Mouse (Mus musculus): Measurements from ENCODE around the gene Olfr452. TPM values are rescaled to one million over a fixed set of nuclear protein-coding genes. Genes with fewer than 3 reads are reported as not detected.

Olfr452 gene
- not detected in 2 replicates for polyA plus RNA-seq (2012; rRNA removed)

DNA sequence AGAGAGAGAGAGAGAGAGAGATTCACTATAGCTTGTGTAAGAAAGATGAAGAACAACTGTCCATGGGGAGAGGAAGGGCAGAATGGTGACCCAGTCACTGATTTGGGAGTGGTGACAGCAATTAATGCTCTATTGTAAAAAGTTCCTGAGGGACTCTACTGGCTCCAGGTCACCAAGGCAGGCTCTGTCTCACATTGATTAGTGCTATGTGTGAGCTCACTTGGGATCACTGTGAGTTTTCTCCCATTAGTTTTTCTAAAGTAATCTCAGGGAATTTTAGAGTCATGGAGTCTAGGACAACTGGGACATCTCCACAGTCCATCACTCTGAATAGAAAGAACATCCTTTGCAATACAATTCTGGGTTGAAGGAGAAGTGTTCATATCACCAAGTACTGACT, at the start of gene Olfr452:
Gene Olfr452, plus strand, starts transcription at position 301 of the 400 bp plus-strand sequence.
- H3K27ac ChIP-seq (ENCODE audit: insufficient read depth, low read depth, low read length): no peak within 1 kb of the TSS
- no peaks in the 10 kb centered on the region for H3K4me1 ChIP-seq (ENCODE audit: control insufficient read depth, insufficient read depth, low read length)
- TF ChIP-seq CTCF (conservative IDR thresholded peaks at IDR 0.05; ENCODE audit: insufficient read depth, insufficient read length, low read depth, low read length) (no peak), POLR2A (IDR thresholded peaks at IDR 0.05; ENCODE audit: low read depth, low read length) (no peak)
- no peak for DNase-seq
- no peaks in the 10 kb centered on the region for H3K27me3 ChIP-seq (replicated peaks; ENCODE audit: control insufficient read depth, insufficient read depth, low read length)
- H3K36me3 ChIP-seq (ENCODE audit: control insufficient read depth, insufficient read depth, low read length): no peaks in the 10 kb centered on the region
- no peak within 1 kb of the TSS for H3K4me3 ChIP-seq (ENCODE audit: insufficient read depth, low read depth, low read length)

DNA sequence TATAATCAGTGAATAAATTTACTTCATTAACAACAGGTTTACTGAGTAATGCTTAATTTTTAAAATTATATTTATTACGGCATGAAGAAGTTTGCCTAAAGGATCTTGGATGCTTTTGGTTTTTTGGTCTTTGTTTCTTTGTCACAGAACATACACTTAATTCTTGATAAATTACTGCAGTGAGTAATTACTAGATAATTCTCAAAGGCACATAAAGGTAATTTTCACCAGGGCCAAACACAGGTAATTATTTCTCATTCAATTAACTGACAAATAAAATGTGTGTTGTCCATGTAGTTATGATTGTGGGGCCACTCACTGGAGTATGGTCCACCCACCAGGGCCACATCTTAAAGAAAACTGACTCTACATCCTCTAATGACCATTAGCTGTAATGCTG, 45.8 kb upstream of the Olfr452 start, which contains the start of gene Olfr453:
Gene Olfr453, plus strand, starts transcription at position 301 of the 400 bp plus-strand sequence.
- Histone ChIP-seq H3K4me3 (ENCODE audit: insufficient read depth, low read depth, low read length) (no peak within 1 kb of the TSS), H3K36me3 (ENCODE audit: control insufficient read depth, insufficient read depth, low read length) (no peaks in the 10 kb centered on the region), H3K27ac (ENCODE audit: insufficient read depth, low read depth, low read length) (no peak within 1 kb of the TSS), H3K4me1 (ENCODE audit: control insufficient read depth, insufficient read depth, low read length) (no peaks in the 10 kb centered on the region), H3K27me3 (replicated peaks; ENCODE audit: control insufficient read depth, insufficient read depth, low read length) (no peaks in the 10 kb centered on the region; the same call in 1 of the 2 replicates)
- WGBS: 95% methylated on average over 1 of the region's 1 CpGs
- TF ChIP-seq POLR2A (IDR thresholded peaks at IDR 0.05; ENCODE audit: low read depth, low read length) (no peak), CTCF (conservative IDR thresholded peaks at IDR 0.05; ENCODE audit: insufficient read depth, insufficient read length, low read depth, low read length) (no peak)
- no peak for DNase-seq

DNA sequence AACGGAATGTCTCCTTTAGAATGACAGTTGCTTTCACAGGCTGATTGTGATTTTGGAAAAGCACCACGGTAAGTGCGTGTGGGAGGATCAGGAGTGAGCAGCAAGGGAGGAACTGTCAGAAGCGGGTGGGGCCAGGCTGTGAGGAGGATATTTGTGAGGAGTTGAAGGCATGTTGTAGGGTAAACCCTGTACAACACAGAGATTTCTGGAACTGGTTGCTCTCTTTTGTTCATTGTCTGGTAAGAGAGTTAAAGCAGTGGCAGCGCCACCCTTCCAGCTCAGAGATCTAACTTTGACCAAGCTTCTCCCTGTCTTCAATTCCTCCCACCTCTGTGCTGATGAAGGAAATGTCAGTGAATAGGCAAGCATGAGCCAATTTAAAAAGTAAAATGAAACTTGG, 42.6 kb upstream of the Olfr452 start:
- Histone ChIP-seq H3K27me3 (replicated peaks; ENCODE audit: control insufficient read depth, insufficient read depth, low read length) (no peaks in the 10 kb centered on the region; the same call in 1 of the 2 replicates), H3K4me1 (ENCODE audit: control insufficient read depth, insufficient read depth, low read length) (no peaks in the 10 kb centered on the region), H3K4me3 (ENCODE audit: insufficient read depth, low read depth, low read length) (no peak overlapping the region), H3K36me3 (ENCODE audit: control insufficient read depth, insufficient read depth, low read length) (no peaks in the 10 kb centered on the region), H3K27ac (ENCODE audit: insufficient read depth, low read depth, low read length) (no peak overlapping the region)
- 44% methylated on average over 5 of the region's 5 CpGs for WGBS
- TF ChIP-seq POLR2A (IDR thresholded peaks at IDR 0.05; ENCODE audit: low read depth, low read length) (no peak), CTCF (conservative IDR thresholded peaks at IDR 0.05; ENCODE audit: insufficient read depth, insufficient read length, low read depth, low read length) (no peak)
- no peak for DNase-seq

DNA sequence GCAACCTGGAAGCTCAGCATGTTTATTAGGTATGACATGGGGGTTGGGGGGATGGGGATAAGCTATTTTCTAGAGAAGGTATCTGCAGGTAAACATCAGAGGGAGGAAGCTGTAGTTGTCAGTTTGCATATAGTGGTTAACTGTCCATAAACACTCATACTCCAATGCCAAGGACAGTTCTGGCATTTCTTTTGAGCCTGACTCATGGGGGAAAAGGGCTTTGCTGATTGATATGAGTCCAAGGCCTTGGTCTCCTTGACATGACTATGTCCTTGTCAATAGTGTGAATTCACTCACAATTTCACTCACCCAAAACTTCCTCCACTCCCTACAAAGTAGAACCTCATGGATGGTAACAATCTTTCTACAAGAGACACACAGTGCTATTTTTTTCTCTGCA, 37.0 kb upstream of the Olfr452 start:
- no peaks in the 10 kb centered on the region for H3K27me3 ChIP-seq (replicated peaks; ENCODE audit: control insufficient read depth, insufficient read depth, low read length)
- no peaks in the 10 kb centered on the region for H3K4me1 ChIP-seq (ENCODE audit: control insufficient read depth, insufficient read depth, low read length)
- H3K36me3 ChIP-seq (ENCODE audit: control insufficient read depth, insufficient read depth, low read length): no peaks in the 10 kb centered on the region
- no peak overlapping the region for H3K27ac ChIP-seq (ENCODE audit: insufficient read depth, low read depth, low read length)
- no peak overlapping the region for H3K4me3 ChIP-seq (ENCODE audit: insufficient read depth, low read depth, low read length)
- DNase-seq: no peak
- TF ChIP-seq CTCF (conservative IDR thresholded peaks at IDR 0.05; ENCODE audit: insufficient read depth, insufficient read length, low read depth, low read length) (no peak), POLR2A (IDR thresholded peaks at IDR 0.05; ENCODE audit: low read depth, low read length) (no peak)

DNA sequence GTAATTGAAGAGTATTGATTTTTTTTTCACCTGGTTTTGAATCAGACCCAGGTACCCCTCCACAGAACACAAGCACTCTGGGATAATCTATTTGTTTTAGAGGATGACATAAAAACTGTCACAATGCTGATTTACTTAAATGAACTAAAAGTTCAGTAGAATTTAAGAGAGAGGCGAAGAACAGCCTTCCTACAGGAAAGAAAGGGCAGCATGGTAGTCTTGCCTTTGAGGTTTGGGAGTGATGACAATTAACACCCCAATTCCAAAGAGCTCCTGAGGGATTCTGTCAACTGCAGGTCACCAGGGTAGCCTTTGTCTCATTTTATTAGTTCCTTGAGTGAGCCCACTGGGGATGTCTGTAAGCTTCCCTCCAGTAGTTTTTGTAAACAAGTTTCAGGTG, 28.8 kb upstream of the Olfr452 start, which contains the start of gene Olfr38:
Gene Olfr38, plus strand, starts transcription at position 301 of the 400 bp plus-strand sequence.
- no peak for DNase-seq
- 51% methylated on average over 1 of the region's 1 CpGs for WGBS
- Histone ChIP-seq H3K27ac (ENCODE audit: insufficient read depth, low read depth, low read length) (no peak within 1 kb of the TSS), H3K4me1 (ENCODE audit: control insufficient read depth, insufficient read depth, low read length) (no peaks in the 10 kb centered on the region), H3K4me3 (ENCODE audit: insufficient read depth, low read depth, low read length) (no peak within 1 kb of the TSS), H3K36me3 (ENCODE audit: control insufficient read depth, insufficient read depth, low read length) (no peaks in the 10 kb centered on the region), H3K27me3 (replicated peaks; ENCODE audit: control insufficient read depth, insufficient read depth, low read length) (no peaks in the 10 kb centered on the region)
- no peak for TF ChIP-seq POLR2A (IDR thresholded peaks at IDR 0.05; ENCODE audit: low read depth, low read length)
- no peak for TF ChIP-seq CTCF (conservative IDR thresholded peaks at IDR 0.05; ENCODE audit: insufficient read depth, insufficient read length, low read depth, low read length)

DNA sequence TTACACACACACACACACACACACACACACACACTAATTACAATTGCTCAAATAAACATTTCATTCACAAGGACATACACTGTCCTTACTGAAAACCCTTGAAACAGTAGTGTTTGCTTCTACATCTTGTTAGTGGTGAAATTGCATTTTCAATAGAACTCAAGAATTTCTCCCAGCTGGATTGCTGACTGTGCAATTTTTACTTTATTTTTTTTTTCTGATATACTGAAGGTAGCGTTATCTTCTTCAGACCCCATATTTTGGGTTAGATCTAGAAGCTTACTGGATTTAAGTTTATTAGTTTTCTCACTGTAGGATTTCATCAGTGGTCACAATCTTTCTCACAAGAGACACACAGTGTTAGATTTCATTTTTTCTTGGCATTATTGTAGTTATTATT, 7.8 kb upstream of the Olfr452 start:
- H3K4me3 ChIP-seq (ENCODE audit: insufficient read depth, low read depth, low read length): no peak overlapping the region
- no peak for TF ChIP-seq CTCF (conservative IDR thresholded peaks at IDR 0.05; ENCODE audit: insufficient read depth, insufficient read length, low read depth, low read length)
- TF ChIP-seq POLR2A (IDR thresholded peaks at IDR 0.05; ENCODE audit: low read depth, low read length): no peak
- no peaks in the 10 kb centered on the region for H3K4me1 ChIP-seq (ENCODE audit: control insufficient read depth, insufficient read depth, low read length)
- WGBS: 84% methylated on average over 1 of the region's 1 CpGs
- H3K27me3 ChIP-seq (replicated peaks; ENCODE audit: control insufficient read depth, insufficient read depth, low read length): no peaks in the 10 kb centered on the region
- H3K27ac ChIP-seq (ENCODE audit: insufficient read depth, low read depth, low read length): no peak overlapping the region
- DNase-seq: no peak
- no peaks in the 10 kb centered on the region for H3K36me3 ChIP-seq (ENCODE audit: control insufficient read depth, insufficient read depth, low read length)

DNA sequence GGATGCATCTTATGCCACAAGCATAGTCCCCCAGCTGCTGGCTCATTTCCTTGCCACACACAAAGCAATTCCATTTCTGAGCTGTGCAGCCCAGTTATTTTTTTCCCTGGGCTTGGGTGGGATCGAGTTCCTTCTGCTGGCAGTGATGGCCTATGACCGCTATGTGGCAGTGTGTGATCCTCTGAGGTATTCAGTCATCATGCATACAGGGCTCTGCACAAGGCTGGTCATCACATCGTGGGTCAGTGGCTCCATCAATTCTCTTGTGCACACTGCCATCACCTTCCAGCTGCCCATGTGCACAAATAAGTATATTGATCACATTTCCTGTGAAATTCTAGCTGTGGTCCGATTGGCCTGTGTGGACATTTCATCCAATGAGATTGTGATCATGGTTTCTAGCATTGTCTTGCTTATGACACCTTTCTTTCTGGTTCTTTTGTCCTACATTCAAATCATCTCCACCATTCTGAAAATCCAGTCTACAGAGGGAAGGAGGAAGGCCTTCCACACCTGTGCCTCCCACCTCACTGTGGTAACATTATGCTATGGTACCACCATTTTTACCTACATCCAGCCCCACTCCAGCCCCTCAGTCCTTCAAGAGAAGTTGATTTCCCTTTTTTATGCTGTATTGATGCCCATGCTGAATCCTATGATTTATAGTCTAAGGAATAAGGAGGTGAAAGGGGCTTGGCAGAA, 5.5 kb downstream of the Olfr452 start:
- Histone ChIP-seq H3K36me3 (ENCODE audit: control insufficient read depth, insufficient read depth, low read length) (no peaks in the 10 kb centered on the region), H3K4me1 (ENCODE audit: control insufficient read depth, insufficient read depth, low read length) (no peaks in the 10 kb centered on the region), H3K27ac (ENCODE audit: insufficient read depth, low read depth, low read length) (no peak overlapping the region), H3K27me3 (replicated peaks; ENCODE audit: control insufficient read depth, insufficient read depth, low read length) (no peaks in the 10 kb centered on the region), H3K4me3 (ENCODE audit: insufficient read depth, low read depth, low read length) (no peak overlapping the region)
- DNase-seq: no peak
- TF ChIP-seq POLR2A (IDR thresholded peaks at IDR 0.05; ENCODE audit: low read depth, low read length): no peak
- no peak for TF ChIP-seq CTCF (conservative IDR thresholded peaks at IDR 0.05; ENCODE audit: insufficient read depth, insufficient read length, low read depth, low read length)
- 47% methylated on average over 4 of the region's 4 CpGs for WGBS

All from kidney, adult 2 months (tissue).